Mouse (Mus musculus): Measurements from ENCODE around the gene Ttc32. TPM values are rescaled to one million over a fixed set of nuclear protein-coding genes. Genes with fewer than 3 reads are reported as not detected.
A peak's percentile ranks its signal among the peaks of the same experiment; 100 is the strongest.
"Not testable (repeated sequence)": the region's sequence is repeated elsewhere in the genome, so short reads cannot be mapped to it uniquely, and the experiment has no call there.

Ttc32 gene
- polyA plus RNA-seq, 1 experiment = 6.5 TPM

GRCm38 (mm10) chr12:9023031-9023430, 6.8 kb upstream of the Ttc32 start:
- Histone ChIP-seq H3K4me3 (replicated peaks; ENCODE audit: extremely low read depth, low read depth, low read length) (no peak overlapping the region), H3K4me1 (ENCODE audit: control insufficient read depth, insufficient read depth, low read length) (no peaks in the 10 kb centered on the region)
- 44% methylated on average over 4 of the region's 4 CpGs for WGBS
- TF ChIP-seq CTCF (IDR thresholded peaks at IDR 0.05; ENCODE audit: insufficient read depth, low read length) = no peak
- TF ChIP-seq POLR2A (IDR thresholded peaks at IDR 0.05; ENCODE audit: borderline replicate concordance, extremely low read depth, low read depth, low read length) = no peak
- no peak for DNase-seq

GRCm38 (mm10) chr12:9024071-9024470, 5.7 kb upstream of the Ttc32 start:
- 91% methylated on average over 14 of the region's 14 CpGs for WGBS
- Histone ChIP-seq H3K4me3 (replicated peaks; ENCODE audit: extremely low read depth, low read depth, low read length) (no peak overlapping the region), H3K4me1 (ENCODE audit: control insufficient read depth, insufficient read depth, low read length) (no peaks in the 10 kb centered on the region)
- TF ChIP-seq POLR2A (IDR thresholded peaks at IDR 0.05; ENCODE audit: borderline replicate concordance, extremely low read depth, low read depth, low read length) = no peak
- no peak for TF ChIP-seq CTCF (IDR thresholded peaks at IDR 0.05; ENCODE audit: insufficient read depth, low read length)
- DNase-seq = no peak

- WGBS = 80% methylated on average over 13 of the region's 13 CpGs
- no peak overlapping the region for H3K4me3 ChIP-seq (replicated peaks; ENCODE audit: extremely low read depth, low read depth, low read length)
- TF ChIP-seq POLR2A (IDR thresholded peaks at IDR 0.05; ENCODE audit: borderline replicate concordance, extremely low read depth, low read depth, low read length) = no peak
- no peak for TF ChIP-seq CTCF (IDR thresholded peaks at IDR 0.05; ENCODE audit: insufficient read depth, low read length)
- no peak for DNase-seq
- H3K4me1 ChIP-seq (ENCODE audit: control insufficient read depth, insufficient read depth, low read length) = no peaks in the 10 kb centered on the region
These were observed 5.1 kb upstream of the Ttc32 start for GRCm38 (mm10) chr12:9024736-9025135.

GRCm38 (mm10) chr12:9026843-9027242, 3.0 kb upstream of the Ttc32 start:
- no peaks in the 10 kb centered on the region for H3K4me1 ChIP-seq (ENCODE audit: control insufficient read depth, insufficient read depth, low read length)
- DNase-seq = no peak
- TF ChIP-seq CTCF (IDR thresholded peaks at IDR 0.05; ENCODE audit: insufficient read depth, low read length) (no peak), POLR2A (IDR thresholded peaks at IDR 0.05; ENCODE audit: borderline replicate concordance, extremely low read depth, low read depth, low read length) (no peak)
- H3K4me3 ChIP-seq (replicated peaks; ENCODE audit: extremely low read depth, low read depth, low read length) = no peak overlapping the region

- not testable (repeated sequence) for H3K4me3 ChIP-seq (replicated peaks; ENCODE audit: extremely low read depth, low read depth, low read length); H3K4me1 ChIP-seq (ENCODE audit: control insufficient read depth, insufficient read depth, low read length); DNase-seq
- 87% methylated on average over 7 of the region's 7 CpGs for WGBS
These were observed 981 bp upstream of the Ttc32 start for GRCm38 (mm10) chr12:9028816-9029215.

- H3K4me3 ChIP-seq (replicated peaks; ENCODE audit: extremely low read depth, low read depth, low read length) = peak overlapping the region; percentile 56
These were observed 300 bp upstream of the Ttc32 start for GRCm38 (mm10) chr12:9029506-9029887.

GRCm38 (mm10) chr12:9031166-9031565, 1.4 kb downstream of the Ttc32 start:
- DNase-seq = no peak
- no peak overlapping the region for H3K4me3 ChIP-seq (replicated peaks; ENCODE audit: extremely low read depth, low read depth, low read length)
- H3K4me1 ChIP-seq (ENCODE audit: control insufficient read depth, insufficient read depth, low read length) = no peaks in the 10 kb centered on the region
- 46% methylated on average over 8 of the region's 8 CpGs for WGBS
- TF ChIP-seq POLR2A (IDR thresholded peaks at IDR 0.05; ENCODE audit: borderline replicate concordance, extremely low read depth, low read depth, low read length) (no peak), CTCF (IDR thresholded peaks at IDR 0.05; ENCODE audit: insufficient read depth, low read length) (no peak)

More at GRCm38 (mm10) chr12:9029506-9029887, 300 bp upstream of the Ttc32 start:
- 29% methylated on average over 4 of the region's 4 CpGs for WGBS
- no peak for DNase-seq
- no peak for TF ChIP-seq CTCF (IDR thresholded peaks at IDR 0.05; ENCODE audit: insufficient read depth, low read length)
- TF ChIP-seq POLR2A (IDR thresholded peaks at IDR 0.05; ENCODE audit: borderline replicate concordance, extremely low read depth, low read depth, low read length) = no peak
- H3K4me1 ChIP-seq (ENCODE audit: control insufficient read depth, insufficient read depth, low read length) = no peaks in the 10 kb centered on the region

- Histone ChIP-seq H3K4me3 (replicated peaks; ENCODE audit: extremely low read depth, low read depth, low read length) (no peak overlapping the region), H3K4me1 (ENCODE audit: control insufficient read depth, insufficient read depth, low read length) (no peaks in the 10 kb centered on the region)
- DNase-seq = no peak
- TF ChIP-seq CTCF (IDR thresholded peaks at IDR 0.05; ENCODE audit: insufficient read depth, low read length) (no peak), POLR2A (IDR thresholded peaks at IDR 0.05; ENCODE audit: borderline replicate concordance, extremely low read depth, low read depth, low read length) (no peak)
These were observed 3.3 kb downstream of the Ttc32 start for GRCm38 (mm10) chr12:9033140-9033539.

GRCm38 (mm10) chr12:9036409-9036808, 6.6 kb downstream of the Ttc32 start:
- no peak overlapping the region for H3K4me3 ChIP-seq (replicated peaks; ENCODE audit: extremely low read depth, low read depth, low read length)
- H3K4me1 ChIP-seq (ENCODE audit: control insufficient read depth, insufficient read depth, low read length) = no peaks in the 10 kb centered on the region
- TF ChIP-seq POLR2A (IDR thresholded peaks at IDR 0.05; ENCODE audit: borderline replicate concordance, extremely low read depth, low read depth, low read length) (no peak), CTCF (IDR thresholded peaks at IDR 0.05; ENCODE audit: insufficient read depth, low read length) (no peak)
- DNase-seq = no peak
- 81% methylated on average over 9 of the region's 9 CpGs for WGBS

- TF ChIP-seq POLR2A (IDR thresholded peaks at IDR 0.05; ENCODE audit: borderline replicate concordance, extremely low read depth, low read depth, low read length) (no peak), CTCF (IDR thresholded peaks at IDR 0.05; ENCODE audit: insufficient read depth, low read length) (no peak)
- no peak overlapping the region for H3K4me3 ChIP-seq (replicated peaks; ENCODE audit: extremely low read depth, low read depth, low read length)
- H3K4me1 ChIP-seq (ENCODE audit: control insufficient read depth, insufficient read depth, low read length) = no peaks in the 10 kb centered on the region
- no peak for DNase-seq
- WGBS = 86% methylated on average over 5 of the region's 5 CpGs
These were observed 10.4 kb downstream of the Ttc32 start for GRCm38 (mm10) chr12:9040177-9040576.

GRCm38 (mm10) chr12:9040686-9041085, 10.9 kb downstream of the Ttc32 start:
- TF ChIP-seq CTCF (IDR thresholded peaks at IDR 0.05; ENCODE audit: insufficient read depth, low read length) (no peak), POLR2A (IDR thresholded peaks at IDR 0.05; ENCODE audit: borderline replicate concordance, extremely low read depth, low read depth, low read length) (no peak)
- no peak for DNase-seq
- WGBS = 78% methylated on average over 7 of the region's 7 CpGs
- Histone ChIP-seq H3K4me1 (ENCODE audit: control insufficient read depth, insufficient read depth, low read length) (no peaks in the 10 kb centered on the region), H3K4me3 (replicated peaks; ENCODE audit: extremely low read depth, low read depth, low read length) (no peak overlapping the region)
